Mouse (Mus musculus) adrenal gland, adult 8-10 months (tissue): ENCODE results near the gene Exoc3l4. TPM values are rescaled to one million over a fixed set of nuclear protein-coding genes. Genes with fewer than 3 reads are reported as not detected.

Experiments
- DNase-seq: peaks from one replicate; pipeline ENCODE4 v3.0.0; 2022
- total RNA-seq, 4 experiments: library from RNA; stranded (reverse); gene quantifications; 2 replicates each; pipeline ENCODE4 v1.2.4; 2022

Gene Exoc3l4
- 10 to 100 TPM in 1 of 4 experiments, 1 to 10 TPM in 3; 3.2 to 10.0 (median 7.8) TPM for total RNA-seq

DNA sequence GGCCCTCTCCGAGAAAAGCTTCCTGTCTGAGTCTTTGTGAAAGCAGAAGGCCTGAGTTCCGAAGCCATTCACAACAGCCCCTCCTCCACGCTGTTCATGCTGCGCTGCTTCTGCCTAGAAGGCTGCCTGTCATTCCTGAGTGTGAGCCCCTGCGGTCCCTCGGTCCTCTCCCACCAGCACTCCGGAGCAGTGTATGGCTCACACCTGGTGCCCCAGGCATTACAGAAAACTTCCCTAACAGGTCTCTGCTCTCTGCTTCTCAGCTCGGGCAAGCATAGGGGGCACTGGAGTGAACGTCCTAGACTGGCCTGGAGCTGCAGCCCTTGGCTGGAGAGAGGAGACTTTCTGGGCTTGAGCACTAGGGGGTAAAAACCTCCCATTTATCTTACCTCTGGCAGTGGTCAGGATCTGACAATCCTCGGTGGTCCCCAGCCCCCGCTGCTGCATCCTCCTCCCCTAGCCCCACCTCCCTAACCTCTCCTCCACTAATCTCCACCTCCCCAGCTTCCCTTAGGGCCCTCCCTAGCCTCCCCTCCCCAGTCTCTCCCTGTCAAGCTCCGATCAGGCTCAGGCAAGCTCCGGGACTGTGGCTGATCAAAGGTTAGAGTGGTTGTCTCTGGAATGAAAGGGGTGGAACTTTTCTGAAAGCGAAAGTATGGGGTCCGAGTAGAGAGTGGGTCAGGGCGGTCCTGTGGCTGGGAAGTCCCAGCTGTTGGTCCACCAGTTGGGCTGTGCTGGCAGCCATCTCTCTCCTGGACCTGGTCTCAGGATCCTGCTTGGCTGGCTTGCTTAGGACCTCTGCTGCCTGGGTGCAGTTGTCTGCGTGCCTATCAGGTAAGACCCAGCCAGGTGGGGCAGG, at the start of gene Exoc3l4:
Gene Exoc3l4, plus strand, starts transcription at position 97 of the 859 bp plus-strand sequence.
- no peak for DNase-seq

GRCm38 (mm10) chr12:111367065-111367464, 49.8 kb upstream of the Exoc3l4 start:
- DNase-seq: no peak

- no peak for DNase-seq
Observed at GRCm38 (mm10) chr12:111370249-111370648, 46.6 kb upstream of the Exoc3l4 start.

- no peak for DNase-seq
Observed at GRCm38 (mm10) chr12:111371905-111372304, 44.9 kb upstream of the Exoc3l4 start.

DNA sequence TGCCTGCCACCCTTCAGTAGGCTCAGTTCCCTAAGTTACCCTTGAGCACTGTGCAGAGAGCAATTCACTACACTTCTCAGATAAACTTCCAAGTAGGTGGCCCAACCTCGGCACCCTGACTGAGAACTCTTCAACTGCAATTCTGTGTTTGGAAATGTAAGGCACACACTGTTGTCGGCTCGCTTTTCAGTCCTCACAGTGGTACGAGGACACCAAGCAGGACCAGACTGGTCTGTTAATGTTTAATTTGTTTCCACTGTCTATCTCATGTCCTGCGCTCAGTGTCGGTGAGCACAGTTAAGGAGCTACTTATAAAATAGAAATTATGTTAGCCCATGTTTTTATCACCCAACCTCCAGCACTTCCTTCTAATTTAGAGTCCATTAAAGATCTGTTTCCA, 43.4 kb upstream of the Exoc3l4 start:
- DNase-seq: no peak

DNA sequence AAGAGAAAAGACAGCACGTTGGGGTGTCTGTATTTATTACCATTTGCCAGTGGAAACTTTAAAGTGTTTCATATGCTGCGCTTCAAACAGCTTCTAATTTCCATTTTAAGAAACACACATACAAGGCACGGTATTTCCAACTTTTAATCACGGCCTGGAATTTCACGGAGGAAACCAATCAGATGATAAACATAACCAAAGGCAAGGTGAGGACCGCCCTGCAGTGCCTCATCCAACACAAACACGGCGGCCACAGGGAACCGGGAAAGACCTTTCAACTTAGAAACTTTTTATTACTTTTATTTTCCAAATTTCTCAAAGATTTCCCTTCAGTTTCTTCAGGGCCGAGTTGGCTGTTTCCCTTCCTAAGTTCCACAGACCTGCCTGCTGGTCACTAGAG, 42.1 kb upstream of the Exoc3l4 start:
- DNase-seq: no peak

DNA sequence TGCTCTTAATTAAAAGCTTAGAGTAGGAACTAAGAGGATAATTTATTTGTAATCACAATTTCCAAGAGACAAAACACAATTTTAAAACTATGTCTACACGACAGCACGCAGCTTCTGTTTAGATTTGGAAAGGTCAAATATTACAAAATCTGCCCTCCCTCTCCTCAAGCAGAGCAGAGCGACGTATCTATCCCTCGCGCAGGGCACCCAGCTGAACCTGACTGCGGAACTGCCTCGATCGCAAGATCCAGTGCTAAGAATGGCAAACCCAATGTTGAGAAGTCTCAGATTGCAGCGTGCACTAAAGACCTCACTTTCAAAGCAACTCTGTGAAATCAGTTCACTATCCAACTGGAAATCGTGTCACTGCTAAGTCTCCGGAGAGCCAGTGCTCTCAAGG, 41.3 kb upstream of the Exoc3l4 start:
- DNase-seq: no peak

GRCm38 (mm10) chr12:111376053-111376452, 40.8 kb upstream of the Exoc3l4 start:
- DNase-seq: no peak

GRCm38 (mm10) chr12:111376826-111377331, 39.9 kb upstream of the Exoc3l4 start:
- DNase-seq: peak; percentile 56

- peak; percentile 92 for DNase-seq
Observed at GRCm38 (mm10) chr12:111377376-111377973, 39.3 kb upstream of the Exoc3l4 start, which contains the start of gene Cdc42bpb. TSS of gene Cdc42bpb (minus strand) at chr12:111377718.

GRCm38 (mm10) chr12:111377986-111378490, 38.8 kb upstream of the Exoc3l4 start:
- peak; percentile 59 for DNase-seq

GRCm38 (mm10) chr12:111378812-111379211, 38.0 kb upstream of the Exoc3l4 start:
- no peak for DNase-seq

DNA sequence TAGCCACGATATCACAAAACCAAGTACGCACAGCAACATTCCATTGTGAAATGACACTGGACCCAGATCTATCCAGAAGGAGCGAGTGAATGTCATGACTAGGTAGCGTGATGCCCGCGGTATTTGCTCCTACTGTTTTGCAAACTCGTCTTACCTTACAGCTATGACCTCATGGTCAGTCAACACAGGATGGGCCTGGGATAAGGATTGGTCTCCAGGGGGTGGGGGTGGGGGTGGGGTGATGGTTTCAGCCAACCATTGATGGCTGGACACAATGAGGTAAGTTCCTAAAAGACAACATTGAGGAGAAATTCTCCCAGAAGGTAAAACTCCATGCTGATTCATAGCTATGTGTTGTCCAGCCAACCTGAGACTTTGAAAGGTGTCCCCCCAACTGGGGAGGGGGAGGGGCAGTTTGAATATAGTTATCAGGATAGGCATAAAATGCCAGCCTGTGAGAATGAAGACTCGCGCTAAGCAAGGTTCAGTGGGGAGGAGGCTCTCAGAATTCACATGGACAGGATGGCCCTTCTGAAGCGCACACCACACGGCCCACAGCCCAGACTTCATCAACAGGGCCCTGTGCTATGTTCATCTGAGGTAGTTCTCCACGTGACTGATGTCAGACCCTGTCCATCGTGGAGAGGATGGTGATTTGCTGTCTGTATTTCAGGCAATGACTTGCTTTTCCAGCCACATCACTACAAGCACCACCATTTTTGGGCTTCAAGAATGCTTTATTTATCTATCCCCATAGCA, 30.8 kb upstream of the Exoc3l4 start:
- DNase-seq: no peak

DNA sequence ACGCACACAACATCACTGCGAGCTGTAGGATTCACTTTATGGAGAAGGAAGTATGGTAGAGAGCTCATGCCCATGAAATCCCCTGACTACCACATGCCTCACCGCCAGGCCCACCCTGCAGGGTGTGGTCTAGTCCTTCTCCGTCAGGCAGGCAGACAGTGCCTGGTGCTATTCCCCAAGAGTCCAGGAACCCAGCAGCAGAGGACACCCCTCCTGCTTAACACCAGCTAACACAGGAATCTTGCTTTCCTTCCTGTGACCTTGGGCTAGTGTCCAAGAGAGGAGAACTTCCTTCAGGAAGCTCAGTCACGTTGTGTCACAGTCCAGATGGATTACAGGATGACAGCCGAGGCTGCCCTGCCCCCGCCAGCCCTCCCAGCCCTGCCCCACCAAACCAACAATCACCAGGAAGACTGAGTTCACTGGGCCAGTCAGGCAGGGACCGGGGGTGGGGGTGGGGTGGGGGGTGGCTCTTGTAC, 30.1 kb upstream of the Exoc3l4 start:
- DNase-seq: peak; percentile 64

DNA sequence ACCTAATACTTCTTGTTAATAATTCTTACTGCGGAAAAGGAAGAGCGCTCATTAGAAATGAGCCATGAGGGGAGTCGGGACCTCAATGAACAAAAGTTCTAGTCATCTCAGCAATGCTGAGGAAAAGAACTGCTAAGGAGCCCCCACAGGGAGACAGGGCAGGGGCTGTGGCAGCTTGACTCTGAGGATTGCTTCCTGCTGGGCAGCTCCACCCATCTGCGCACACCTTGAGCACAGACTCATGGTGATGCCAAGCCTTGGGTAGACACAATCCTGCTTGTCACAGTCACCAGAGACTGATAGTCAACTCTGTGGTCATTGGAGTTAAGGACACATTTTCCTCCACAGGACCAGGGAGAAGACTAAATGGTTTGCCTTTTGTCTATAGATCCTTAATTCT, 29.7 kb upstream of the Exoc3l4 start:
- no peak for DNase-seq

GRCm38 (mm10) chr12:111394008-111394407, 22.8 kb upstream of the Exoc3l4 start:
- DNase-seq: no peak

DNA sequence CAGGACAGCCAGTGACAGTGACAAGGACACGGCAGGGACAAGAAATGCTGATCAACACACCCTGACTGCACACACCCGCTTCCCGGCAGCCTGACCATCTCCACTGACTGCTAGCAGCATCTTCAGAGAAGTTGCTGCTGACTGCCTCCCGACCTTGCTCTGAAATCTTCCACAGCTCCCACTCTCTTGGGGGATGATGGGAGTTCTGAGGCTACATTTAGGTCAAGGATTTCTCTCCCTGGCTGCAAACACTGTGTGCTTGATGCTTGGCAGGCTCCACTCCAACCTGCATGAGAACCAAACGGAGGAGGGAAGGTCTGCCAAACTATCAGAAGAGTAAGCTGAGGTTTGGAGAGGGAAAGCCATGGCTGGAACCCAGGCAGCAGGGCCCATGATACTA, 19.8 kb upstream of the Exoc3l4 start:
- DNase-seq: peak; percentile 50

GRCm38 (mm10) chr12:111401454-111402184, 15.2 kb upstream of the Exoc3l4 start:
- DNase-seq: peak; percentile 43

DNA sequence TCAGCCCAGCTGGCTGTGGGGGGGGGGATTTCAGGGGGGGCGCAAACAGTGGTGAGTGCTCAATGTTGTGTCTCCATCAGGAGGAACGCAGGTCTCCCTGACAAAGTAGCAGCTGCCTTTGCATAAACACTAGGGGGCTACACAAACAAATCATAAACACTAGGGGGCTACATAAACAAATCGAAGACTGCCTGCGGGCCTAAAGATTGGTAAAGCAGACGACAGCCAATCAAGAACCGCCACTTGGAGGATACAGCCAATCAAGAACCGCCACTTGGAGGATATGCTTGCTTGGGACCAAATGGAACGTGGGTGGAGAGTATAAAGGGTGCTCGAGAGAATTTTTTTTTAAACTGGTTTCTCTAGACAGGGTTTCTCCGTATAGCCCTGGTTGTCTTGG, 11.9 kb upstream of the Exoc3l4 start:
- DNase-seq: no peak

- DNase-seq: no peak
Observed at GRCm38 (mm10) chr12:111406622-111407021, 10.2 kb upstream of the Exoc3l4 start, which contains the start of gene Lbhd2. TSS of gene Lbhd2 (plus strand) at chr12:111406809.

GRCm38 (mm10) chr12:111409583-111409982, 7.2 kb upstream of the Exoc3l4 start:
- DNase-seq: no peak
